Mouse (Mus musculus): Measurements from ENCODE around the gene Rpp25l.
A peak's percentile ranks its signal among the peaks of the same experiment; 100 is the strongest.
"Not testable (repeated sequence)": the region's sequence is repeated elsewhere in the genome, so short reads cannot be mapped to it uniquely, and the experiment has no call there.

Gene Rpp25l

GRCm38 (mm10) chr4:41696452-41696851, 16.9 kb downstream of the Rpp25l start:
- not testable (repeated sequence) for DNase-seq

GRCm38 (mm10) chr4:41695800-41696199, 17.5 kb downstream of the Rpp25l start:
- DNase-seq, result not testable (repeated sequence)

GRCm38 (mm10) chr4:41693511-41693910, 19.8 kb downstream of the Rpp25l start:
- not testable (repeated sequence) for DNase-seq

- not testable (repeated sequence) for DNase-seq
These were observed 23.3 kb downstream of the Rpp25l start for GRCm38 (mm10) chr4:41690014-41690413.

GRCm38 (mm10) chr4:41688562-41688961, 24.8 kb downstream of the Rpp25l start:
- DNase-seq, result not testable (repeated sequence)

- peak; percentile 88 for DNase-seq
These were observed 27.3 kb downstream of the Rpp25l start for GRCm38 (mm10) chr4:41685882-41686492.

GRCm38 (mm10) chr4:41684931-41685453, 28.3 kb downstream of the Rpp25l start:
- DNase-seq, result peak; percentile 65

GRCm38 (mm10) chr4:41684131-41684930, 29.0 kb downstream of the Rpp25l start:
- DNase-seq, result peak; percentile 72

- peak; percentile 65 for DNase-seq
These were observed 30.0 kb downstream of the Rpp25l start for GRCm38 (mm10) chr4:41683303-41683702.

GRCm38 (mm10) chr4:41682789-41683188, 30.5 kb downstream of the Rpp25l start:
- no peak for DNase-seq

- no peak for DNase-seq
These were observed 31.4 kb downstream of the Rpp25l start for GRCm38 (mm10) chr4:41681947-41682346.

- DNase-seq, result no peak
These were observed 32.2 kb downstream of the Rpp25l start for GRCm38 (mm10) chr4:41681176-41681575.

- DNase-seq, result peak; percentile 65
These were observed 34.0 kb downstream of the Rpp25l start for GRCm38 (mm10) chr4:41679291-41679690.

- DNase-seq, result no peak
These were observed 34.5 kb downstream of the Rpp25l start for GRCm38 (mm10) chr4:41678863-41679262.

- DNase-seq, result peak; percentile 82
These were observed 36.2 kb downstream of the Rpp25l start for GRCm38 (mm10) chr4:41677006-41677629.

- DNase-seq, result no peak
These were observed 36.9 kb downstream of the Rpp25l start for GRCm38 (mm10) chr4:41676248-41677005.

- DNase-seq, result peak; percentile 77
These were observed 40.1 kb downstream of the Rpp25l start for GRCm38 (mm10) chr4:41673186-41673585.

- DNase-seq, result peak; percentile 75
These were observed 40.8 kb downstream of the Rpp25l start for GRCm38 (mm10) chr4:41672522-41672963.

- peak; percentile 98 for DNase-seq
These were observed 41.3 kb downstream of the Rpp25l start for GRCm38 (mm10) chr4:41671963-41672480.

- no peak for DNase-seq
These were observed 41.8 kb downstream of the Rpp25l start for GRCm38 (mm10) chr4:41671500-41671899.

GRCm38 (mm10) chr4:41670836-41671235, 42.5 kb downstream of the Rpp25l start:
- DNase-seq, result no peak

- DNase-seq, result no peak
These were observed 46.7 kb downstream of the Rpp25l start for GRCm38 (mm10) chr4:41666646-41667045.
